19 mouse cellular contexts compared by ENCODE assay signal in genomic region chr5:107019057-107019456, GRCm38 (mm10).
"Had no signal": no experiment of that assay in that cellular context is flagged by ENCODE, and none has a peak within 500 bp of the region (broad histone marks: within the 10 kb centered on the region; RNA-seq: fewer than 3 reads in every experiment).

No protein-coding gene starts in this region.

- H3K4me3 ChIP-seq: layer of hippocampus, adult 2 months; liver, embryonic 12.5 days; liver, embryonic 15.5 days; lung, embryonic 15.5 days; megakaryocyte, embryonic 14.5 days; midbrain, embryonic 10.5 days; midbrain, embryonic 15.5 days; neural tube, embryonic 12.5 days; neural tube, embryonic 15.5 days had no signal

- DNase-seq: kidney, adult 9 months; kidney, postnatal 14 days; layer of hippocampus, adult 9-11 months; lung, adult 18-20 months; lung, postnatal 10 days; lung, postnatal 36 days; right cerebral cortex, adult 18-20 months; right cerebral cortex, postnatal 14 days; right cerebral cortex, postnatal 4 days; thymus, postnatal 25 days had no signal

- H3K27ac ChIP-seq: layer of hippocampus, adult 2 months; liver, embryonic 12.5 days; liver, embryonic 15.5 days; lung, embryonic 15.5 days; midbrain, embryonic 10.5 days; midbrain, embryonic 15.5 days; neural tube, embryonic 12.5 days; neural tube, embryonic 15.5 days had no signal

- H3K9ac ChIP-seq: liver, embryonic 12.5 days; liver, embryonic 15.5 days; lung, embryonic 15.5 days; midbrain, embryonic 15.5 days; neural tube, embryonic 12.5 days; neural tube, embryonic 15.5 days had no signal

- H3K4me2 ChIP-seq: liver, embryonic 12.5 days; liver, embryonic 15.5 days; lung, embryonic 15.5 days; midbrain, embryonic 15.5 days; neural tube, embryonic 12.5 days; neural tube, embryonic 15.5 days had no signal

- H3K9me3 ChIP-seq: liver, embryonic 12.5 days; lung, embryonic 15.5 days; midbrain, embryonic 10.5 days; midbrain, embryonic 15.5 days; neural tube, embryonic 12.5 days; neural tube, embryonic 15.5 days had no signal

- H3K36me3 ChIP-seq: liver, embryonic 12.5 days; liver, embryonic 15.5 days; lung, embryonic 15.5 days; midbrain, embryonic 10.5 days; midbrain, embryonic 15.5 days; neural tube, embryonic 12.5 days; neural tube, embryonic 15.5 days had no signal

- H3K27me3 ChIP-seq: lung, embryonic 15.5 days; midbrain, embryonic 15.5 days; neural tube, embryonic 12.5 days; neural tube, embryonic 15.5 days had no signal

- ATAC-seq: liver, embryonic 12.5 days; midbrain, embryonic 15.5 days had no signal
